Mouse (Mus musculus): Measurements from ENCODE around the gene Catsper2. TPM values are rescaled to one million over a fixed set of nuclear protein-coding genes. Genes with fewer than 3 reads are reported as not detected.

Catsper2 gene
- polyA plus RNA-seq (2012; rRNA removed), result 5.0 and 7.0 TPM in 2 replicates

DNA sequence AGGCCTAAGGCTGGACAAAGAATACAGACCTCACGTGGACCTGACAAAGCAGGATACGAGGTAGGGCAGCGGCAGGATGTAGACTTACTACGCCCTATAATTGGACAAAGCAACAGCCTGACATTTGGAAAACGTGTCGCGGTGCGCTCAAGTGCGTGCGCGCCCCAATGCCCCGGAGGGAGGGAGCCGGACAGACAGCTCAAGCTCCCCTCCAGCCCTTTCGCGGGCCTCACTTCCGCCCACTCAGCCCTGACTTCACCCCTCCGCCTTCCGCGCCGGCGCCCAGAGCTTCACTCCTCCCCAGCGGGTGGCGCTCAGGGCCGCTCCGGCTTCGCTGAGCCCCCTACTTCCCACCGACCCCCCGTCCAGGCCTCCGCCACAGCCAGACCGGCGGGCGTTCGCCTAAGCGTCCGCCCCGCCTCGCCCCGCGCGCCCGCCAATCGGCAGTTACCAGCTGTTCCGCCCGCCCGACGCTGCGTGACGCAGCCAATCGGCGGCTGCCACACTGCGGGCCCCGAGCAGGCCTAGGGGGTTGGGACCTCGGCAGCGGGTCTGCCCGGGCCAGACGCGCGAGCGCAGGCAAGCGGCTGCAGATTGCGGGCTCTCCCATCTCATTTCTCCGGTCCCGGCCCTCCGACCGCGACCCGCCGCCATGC is at the start of gene Catsper2, which contains the start of gene Pdia3:
Catsper2 (minus strand) TSS at position 406 of the 656 bp plus-strand sequence.
Pdia3 (plus strand) TSS at position 389 of the 656 bp plus-strand sequence.
- peak; percentile 19 for DNase-seq (ENCODE audit: low read depth)

DNA sequence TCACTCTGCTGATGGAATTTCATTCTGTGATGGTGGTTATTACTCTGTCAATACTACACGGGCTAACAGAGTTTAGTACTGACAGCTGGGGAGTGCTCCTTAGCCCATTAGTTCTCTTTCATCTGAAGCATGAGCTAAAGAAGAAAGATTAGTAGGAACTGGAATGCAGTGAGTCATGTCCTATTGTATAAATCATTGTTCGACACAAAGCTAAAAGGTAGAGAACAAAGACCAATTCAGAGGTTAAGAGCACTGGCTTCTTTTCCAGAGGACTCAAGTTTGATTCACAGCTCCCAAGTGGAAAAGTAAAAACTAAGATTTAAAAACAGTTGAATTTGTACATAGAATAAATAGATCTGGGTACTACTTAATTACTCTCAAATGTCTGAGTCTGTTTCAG is 46.5 kb upstream of the Catsper2 start:
- DNase-seq (ENCODE audit: low read depth), result no peak

DNA sequence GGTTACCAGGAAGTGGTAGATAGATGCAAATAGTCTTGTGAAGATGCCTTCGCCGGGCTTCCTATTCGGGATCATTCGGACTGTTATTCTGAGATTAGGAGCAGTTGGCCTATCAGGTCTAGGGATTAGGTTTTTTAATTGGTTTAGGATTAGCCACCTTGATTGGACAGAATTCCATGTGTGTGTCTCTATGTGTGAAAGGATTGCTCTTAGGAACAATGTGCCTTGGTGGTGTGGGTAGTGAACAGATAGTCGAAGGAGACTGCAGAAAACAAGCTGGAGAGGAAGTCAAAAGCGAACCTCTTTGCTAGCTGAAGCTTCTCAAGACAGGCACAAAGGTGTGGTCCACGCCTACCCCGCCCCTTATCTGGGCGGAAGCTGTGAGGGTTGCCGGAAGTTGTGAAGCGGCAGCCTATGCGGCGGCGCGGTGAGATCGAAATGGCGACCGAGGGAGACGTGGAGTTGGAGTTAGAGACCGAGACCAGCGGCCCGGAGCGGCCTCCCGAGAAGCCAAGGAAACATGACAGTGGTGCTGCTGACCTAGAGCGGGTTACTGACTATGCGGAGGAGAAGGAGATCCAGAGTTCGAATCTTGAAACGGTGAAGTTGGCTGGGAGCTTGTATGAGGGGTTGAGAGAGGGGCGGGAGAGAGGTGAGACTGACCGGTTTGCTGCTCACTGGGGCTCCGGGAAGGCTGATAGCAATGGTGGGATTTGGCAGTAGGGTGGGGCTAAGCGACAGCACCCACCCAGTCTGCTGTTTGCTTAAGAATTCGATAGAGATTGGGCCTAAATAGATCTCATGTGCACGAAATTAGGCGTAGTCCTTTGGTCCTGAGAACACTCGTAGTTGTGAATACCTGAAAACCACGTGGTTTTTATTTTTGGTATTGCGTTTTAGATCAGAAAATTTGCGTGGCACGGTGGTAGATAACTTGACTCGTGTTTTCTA is 43.4 kb upstream of the Catsper2 start, which contains the start of gene Serinc4:
Serinc4 (minus strand) TSS at position 90 of the 951 bp plus-strand sequence.
- no peak for DNase-seq (ENCODE audit: low read depth)

DNA sequence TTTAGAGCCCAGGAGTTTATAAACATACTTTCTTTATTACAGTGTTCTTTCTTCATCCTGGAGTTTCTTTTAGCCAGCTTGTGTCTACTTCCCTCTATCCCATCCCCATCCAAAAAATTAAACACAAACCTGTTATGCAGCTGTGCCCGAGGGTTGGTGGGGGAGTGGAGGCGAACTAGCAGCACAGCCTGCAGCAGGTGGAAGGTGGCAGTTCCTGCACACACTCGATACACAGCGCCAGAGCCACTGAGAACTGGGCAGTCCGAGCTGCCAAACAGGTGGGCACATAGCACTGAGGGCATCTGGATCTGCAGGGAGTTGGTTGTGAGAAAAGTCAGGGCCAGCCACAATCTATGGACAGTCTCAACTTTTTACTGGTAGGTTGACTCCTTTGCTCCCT is 41.9 kb upstream of the Catsper2 start:
- DNase-seq (ENCODE audit: low read depth), result no peak

DNA sequence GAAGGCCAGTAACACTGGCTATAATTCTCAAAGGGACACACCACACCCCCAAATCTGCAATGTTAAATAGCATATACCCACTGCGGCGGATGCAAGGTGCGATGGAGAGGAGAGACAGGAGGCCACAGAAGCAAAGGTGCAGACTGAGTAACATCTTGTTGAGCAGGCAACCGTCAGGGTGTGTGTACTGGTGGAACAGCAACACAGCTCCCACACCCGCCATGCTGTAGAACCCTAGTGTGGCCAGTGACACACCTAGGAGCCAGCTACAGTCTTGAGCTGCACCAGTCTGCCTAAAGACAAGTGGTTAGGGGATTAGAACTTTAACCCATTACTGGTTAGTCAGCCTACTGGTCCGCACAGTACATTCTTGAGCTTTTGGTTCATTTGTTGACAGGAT is 40.3 kb upstream of the Catsper2 start:
- no peak for DNase-seq (ENCODE audit: low read depth)

DNA sequence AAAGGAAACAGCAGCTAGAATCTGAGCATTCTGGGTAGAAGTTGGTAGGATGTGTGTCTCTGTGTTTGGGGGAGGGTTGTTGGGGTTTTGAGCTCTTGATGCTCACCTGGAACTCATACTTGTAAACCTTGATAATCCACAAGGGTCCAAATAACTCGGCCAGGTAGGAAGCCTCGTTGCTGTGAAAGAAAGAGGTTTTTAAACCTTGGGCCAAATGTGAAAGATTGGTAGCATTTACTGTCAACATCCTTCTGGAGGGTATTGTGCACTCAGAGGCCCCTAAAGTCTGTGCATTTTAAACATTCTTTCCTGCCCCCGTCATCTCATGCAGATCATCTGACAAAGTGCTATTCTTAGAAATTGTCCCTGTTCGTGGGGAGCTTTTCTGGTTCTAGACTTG is 39.4 kb upstream of the Catsper2 start, which contains the start of gene Hypk:
Hypk (plus strand) TSS at position 301 of the 400 bp plus-strand sequence.
- DNase-seq (ENCODE audit: low read depth), result no peak

DNA sequence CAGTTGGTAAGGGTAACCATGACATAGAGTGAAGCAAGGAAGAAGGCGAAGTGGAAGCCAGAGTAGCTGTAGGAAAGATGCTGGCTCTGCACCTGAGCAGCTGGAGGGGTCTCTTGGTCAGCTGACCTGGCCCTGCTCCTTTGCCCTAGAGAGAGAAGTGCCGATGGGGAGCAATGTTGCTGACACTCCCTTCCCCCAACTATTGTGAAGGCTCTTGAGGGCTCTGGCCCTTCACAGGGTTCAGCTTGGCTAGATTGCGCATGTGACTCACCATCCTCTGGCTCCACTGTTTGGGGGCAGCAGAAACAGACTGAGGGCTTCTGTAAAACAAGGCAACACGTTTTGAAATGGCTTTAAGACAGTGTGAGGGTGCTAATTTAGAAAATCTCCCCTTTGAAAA is 38.8 kb upstream of the Catsper2 start:
- DNase-seq (ENCODE audit: low read depth), result no peak

DNA sequence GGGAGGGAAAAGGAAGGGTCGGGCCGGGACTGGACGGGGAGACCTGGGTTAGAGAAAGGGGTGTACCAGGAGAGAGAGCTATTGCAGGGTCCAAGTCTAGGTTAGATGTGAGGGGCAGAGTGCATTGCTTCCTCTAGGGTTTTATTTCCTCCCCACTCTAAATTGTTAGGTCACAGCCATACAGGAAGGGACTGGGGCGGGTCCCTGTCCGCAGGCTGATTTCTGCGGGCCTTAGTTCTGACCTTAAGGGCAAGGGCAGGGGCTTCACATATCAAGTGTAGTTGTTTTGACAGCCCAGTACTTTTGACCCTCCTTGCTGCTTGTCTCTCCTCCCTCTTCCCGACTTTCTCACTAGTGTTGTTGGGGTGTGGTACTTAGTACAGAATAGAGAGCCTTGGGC is 36.5 kb upstream of the Catsper2 start:
- no peak for DNase-seq (ENCODE audit: low read depth)

DNA sequence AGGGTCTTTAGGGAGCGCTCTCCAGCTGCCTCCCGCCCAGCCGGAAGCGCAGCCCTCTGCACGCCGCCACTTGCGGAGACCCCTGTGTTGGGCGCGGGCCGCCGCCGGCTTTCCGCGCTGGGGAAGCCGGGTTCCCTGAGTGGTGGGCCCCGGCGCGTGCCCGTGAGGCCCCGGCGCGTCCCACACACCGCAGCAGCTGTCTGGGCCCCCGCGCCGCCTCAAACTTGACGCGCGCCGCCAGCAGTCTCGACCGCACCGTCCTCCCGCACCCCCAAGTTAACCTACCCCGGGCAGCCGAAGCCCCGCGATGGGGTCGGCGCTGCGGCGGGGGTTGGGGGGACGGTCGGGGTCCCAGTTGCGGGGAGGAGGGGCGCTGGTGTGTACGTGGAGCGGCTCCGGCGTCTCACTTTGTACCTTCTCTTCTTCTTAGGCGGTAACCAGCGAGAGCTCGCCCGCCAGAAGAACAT is 36.0 kb upstream of the Catsper2 start:
- no peak for DNase-seq (ENCODE audit: low read depth)

DNA sequence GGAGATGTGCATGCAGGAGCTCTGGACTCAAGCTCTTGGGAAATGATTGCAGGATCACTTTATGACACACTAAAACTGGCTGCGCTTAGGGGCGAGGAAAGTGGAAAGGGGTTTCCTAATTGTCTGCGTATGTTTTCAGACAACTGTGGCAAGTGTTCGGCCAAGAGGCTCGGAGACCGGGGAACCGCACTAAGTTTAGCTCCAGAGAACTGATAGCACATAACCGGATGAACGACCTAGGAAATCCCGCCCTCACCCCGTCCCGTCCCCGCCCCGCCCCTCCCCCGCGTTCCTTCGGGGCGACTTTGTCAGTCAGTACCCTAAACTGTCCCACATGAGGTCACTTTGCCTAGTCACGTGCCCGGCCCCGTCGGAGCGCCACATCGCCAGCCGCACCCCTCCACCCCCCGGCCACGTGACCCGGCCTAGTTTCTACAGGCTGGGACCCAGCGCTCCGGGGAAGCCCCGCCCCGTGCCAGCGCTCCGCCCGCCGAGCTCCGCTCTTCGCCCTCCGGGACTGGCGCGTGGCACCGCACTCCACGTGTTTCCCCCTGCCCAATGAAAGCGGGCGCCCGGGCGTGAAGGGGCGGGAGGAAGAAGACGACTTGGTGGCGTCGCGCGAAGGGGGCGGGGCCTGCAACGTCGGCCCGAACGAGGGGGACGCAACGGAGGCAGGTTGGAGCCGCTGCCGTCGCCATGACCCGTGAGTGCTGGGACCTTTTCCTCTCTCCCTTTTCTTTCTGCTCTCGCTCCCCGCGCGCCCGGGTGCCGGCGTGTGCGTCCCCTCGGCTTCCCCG is 35.3 kb upstream of the Catsper2 start, which contains the start of gene Serf2:
Serf2 (plus strand) TSS at position 457 of the 797 bp plus-strand sequence.
- DNase-seq (ENCODE audit: low read depth), result peak; percentile 86

DNA sequence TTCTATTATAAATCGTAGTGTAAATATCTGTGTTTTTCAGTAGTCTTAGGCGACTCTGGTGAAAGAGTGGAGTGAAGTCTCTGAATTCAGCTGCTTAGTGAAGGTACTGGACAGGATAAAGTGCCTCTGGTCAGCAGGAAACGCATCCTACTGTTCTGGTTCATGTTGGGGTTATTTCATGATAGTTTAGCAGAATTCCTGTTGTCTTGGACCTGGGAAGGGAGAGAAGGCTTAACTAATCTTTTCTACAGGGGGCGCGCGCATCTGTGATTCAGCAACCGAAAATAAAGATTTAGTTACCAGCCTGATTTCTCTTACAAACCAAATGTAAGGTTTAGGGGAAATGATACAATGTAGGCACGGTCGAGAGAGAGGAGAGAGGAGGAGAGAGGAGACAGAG is 34.5 kb upstream of the Catsper2 start:
- DNase-seq (ENCODE audit: low read depth), result no peak

DNA sequence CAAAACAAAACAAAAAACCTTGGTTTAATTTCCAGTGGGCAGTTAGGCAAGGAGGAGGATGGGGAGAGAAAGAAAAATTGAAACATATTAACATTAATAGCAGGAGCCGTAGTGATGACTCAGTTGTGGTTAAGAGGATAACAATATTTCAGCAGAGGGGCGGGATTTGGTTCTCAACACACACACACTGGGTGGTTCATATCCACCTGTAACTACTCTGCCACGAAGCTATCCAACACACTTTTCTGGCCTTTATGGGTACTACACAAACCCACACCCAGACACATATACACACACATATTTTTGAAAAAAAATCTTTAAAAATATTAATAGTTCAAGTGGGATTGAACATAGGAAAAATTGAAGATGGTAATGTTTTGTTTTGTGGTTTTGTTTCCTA is 33.4 kb upstream of the Catsper2 start:
- no peak for DNase-seq (ENCODE audit: low read depth)

DNA sequence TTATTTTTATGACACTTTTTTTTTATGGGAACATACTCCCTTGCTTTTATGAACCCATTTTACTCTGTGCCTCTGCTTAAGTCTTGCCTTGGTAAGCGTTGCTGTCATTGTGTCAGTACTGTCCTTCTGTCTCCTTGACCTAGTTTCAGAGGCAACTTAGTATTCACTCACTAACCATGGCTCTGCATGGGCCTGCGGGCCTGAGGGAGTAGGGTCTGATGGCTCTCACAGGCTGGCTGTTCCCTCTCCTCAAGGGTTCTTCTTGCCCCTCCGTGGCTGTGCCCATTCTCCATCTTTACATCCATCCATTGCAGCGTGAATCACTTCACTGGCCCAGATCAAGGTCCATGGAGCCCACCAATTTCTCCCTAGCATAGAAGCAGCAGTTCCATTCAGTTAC is 32.9 kb upstream of the Catsper2 start:
- DNase-seq (ENCODE audit: low read depth), result no peak

DNA sequence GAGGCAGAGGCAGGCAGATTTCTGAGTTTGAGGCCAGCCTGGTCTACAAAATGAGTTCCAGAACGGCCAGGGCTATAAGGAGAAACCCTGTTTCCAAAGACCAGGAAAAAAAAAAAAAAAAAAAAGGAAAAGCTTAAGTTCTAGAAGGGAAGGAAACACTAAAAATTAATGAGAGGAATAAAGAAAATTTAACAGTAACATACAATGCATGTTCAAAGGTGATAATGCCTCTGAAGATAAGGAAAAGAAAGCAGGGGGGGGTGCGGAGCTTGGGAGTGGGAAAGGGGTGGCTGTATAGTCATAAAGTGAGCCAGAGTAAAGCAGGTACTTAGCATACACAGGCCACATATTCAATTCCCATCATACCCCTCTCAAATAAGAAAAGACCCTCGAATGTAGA is 31.5 kb upstream of the Catsper2 start:
- no peak for DNase-seq (ENCODE audit: low read depth)

DNA sequence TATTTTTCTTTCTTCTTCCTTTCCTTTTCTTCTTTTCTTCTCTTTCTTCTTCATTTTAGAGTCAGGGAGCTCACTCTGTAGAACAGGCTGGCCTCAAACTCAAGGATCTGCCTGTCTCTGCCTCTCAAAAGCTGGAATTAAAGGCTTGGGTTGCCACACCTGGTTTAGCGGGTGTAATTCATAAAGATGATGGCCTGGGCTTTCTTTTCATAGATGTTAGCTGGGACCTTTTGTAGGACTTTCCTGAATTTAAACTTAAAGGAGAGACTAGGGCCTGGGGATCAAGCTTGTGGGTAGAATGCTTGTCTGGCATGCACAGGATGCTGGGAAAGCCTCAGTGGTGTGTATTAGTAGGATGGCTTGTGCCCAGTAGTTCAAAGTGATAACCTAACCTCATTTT is 30.6 kb upstream of the Catsper2 start, which contains the start of gene Ell3:
Ell3 (minus strand) TSS at position 101 of the 400 bp plus-strand sequence.
- DNase-seq (ENCODE audit: low read depth), result no peak

DNA sequence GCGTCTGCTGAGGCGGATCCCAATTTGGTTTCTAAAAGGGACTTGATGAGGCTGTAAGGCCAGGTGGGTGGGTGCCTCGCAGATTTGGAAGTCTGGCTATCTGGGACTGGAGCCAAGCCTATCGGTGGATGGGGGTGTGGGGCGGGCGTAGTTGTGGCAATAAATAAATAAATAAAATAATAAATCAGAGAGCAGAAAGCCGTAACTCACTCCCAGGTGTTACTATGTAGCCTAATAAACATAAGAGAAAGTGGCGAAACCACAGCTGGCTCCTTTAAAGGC is 29.4 kb upstream of the Catsper2 start:
- DNase-seq (ENCODE audit: low read depth), result no peak

DNA sequence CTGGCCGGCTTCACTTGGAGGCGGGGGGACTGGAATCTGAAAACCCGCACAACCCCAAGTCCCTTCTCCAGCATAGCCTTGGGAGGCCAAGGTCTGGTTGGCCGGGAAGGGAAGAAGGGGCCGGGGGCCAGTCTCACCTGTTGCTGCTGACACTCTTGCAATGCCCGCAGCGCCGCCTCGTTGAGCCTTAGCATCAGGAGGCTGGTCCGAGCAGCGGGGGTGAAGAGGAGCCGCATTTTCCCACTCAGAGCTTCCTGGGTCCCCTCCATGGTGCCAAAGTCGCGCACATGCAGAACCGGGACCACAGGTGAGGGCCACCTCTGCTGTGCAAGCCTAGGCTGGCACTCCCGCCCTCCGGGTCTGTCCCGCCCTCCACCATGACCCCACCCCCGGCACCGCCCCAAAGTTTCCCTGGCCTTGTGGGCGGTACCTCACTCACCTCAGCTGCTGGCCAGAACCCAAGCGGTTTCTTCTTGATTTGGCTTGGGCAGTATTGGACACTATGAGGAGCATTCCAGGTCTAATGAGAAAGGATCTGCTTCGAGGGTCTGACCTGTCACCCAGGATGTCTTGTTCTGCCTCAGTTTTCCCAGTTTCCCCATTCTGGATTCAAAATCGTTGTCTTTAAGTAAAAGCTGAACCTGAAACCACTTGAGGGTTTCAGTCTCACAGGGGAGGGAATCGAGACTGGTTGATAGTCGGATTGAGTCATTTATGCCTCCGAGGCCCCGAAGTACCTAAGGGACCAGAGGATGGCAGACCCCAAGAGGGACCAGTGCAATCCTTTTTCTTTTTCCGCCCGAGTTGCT is 28.9 kb upstream of the Catsper2 start:
- peak; percentile 54 for DNase-seq (ENCODE audit: low read depth)

DNA sequence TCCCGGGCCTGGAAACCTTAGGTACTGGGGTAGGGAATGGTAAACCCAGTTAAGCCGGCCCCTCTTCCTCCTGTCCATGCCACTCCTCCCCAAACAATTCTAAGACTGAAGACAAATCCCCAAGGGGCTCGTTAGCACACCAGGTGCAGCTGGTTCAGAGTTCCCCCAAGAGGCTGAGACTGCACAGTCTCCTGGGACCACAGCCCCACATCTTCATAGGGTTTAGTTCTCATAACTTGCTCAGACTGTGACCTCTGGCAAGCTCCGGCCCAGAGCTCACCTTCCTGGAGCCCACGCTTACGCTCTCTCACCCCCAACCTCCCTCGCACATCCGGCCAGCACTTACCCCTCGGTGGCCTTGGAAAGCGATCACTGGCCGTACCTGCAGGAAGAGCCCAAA is 28.2 kb upstream of the Catsper2 start:
- no peak for DNase-seq (ENCODE audit: low read depth)

DNA sequence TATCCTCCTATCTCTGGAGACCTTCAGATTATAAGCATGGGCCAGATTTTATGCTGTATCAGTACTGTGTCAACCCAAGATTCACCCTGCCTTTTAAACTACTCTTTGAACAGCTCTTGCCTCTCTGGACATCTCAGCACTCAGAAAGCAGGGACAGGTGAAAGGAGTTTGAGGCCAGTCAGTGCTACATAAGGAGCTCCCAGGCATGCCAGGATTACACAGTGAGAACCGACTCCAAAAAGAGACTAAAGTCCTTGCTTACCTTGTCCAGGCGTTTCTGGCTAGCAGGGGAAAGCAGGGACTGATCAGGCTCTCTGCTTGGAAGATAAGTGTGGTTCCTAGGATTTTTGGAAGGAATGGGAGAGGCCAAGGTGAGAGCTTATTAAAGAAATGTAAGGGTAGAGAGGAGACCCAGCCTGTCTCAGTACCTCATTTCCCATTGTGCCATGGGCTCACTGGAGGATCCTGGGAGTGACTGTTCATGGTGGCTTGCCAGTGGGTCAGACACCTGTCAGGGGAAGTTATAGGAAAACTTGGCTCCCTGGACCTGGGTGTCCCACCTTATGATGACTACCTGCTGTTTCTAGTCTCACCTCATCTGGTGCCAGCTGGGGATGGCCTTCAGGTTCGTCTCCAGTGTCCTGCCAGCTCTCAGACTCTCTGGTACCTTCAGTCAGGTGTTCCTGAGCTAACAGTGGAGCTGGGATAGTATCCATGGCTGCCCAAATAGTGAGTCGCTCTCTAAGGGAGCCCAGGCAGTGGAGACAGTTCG is 27.4 kb upstream of the Catsper2 start:
- no peak for DNase-seq (ENCODE audit: low read depth)

DNA sequence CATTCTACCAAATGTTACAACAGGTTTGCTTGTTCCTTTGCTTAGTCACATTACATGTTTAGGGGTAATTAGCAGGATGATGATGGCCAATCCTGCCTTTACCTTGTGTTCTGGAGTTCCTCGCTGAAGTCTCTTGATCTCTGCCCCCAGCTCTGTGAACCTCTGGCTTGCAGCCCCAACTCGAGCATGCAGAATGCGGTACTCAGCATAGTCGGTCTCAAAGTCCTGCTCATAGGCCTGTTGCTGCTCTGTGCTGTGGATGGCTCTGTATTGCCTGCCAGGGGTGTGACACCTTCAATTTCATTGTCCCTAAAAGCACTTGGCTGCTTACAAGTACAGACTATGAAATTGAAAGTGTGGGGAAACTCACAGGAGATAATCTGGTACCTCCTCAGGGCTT is 26.2 kb upstream of the Catsper2 start:
- DNase-seq (ENCODE audit: low read depth), result no peak

All from gonadal fat pad, adult 2 months (tissue).